Mouse (Mus musculus) stomach, embryonic 16.5 days (tissue): ENCODE measurements around the gene Tspan2. TPM values are rescaled to one million over a fixed set of nuclear protein-coding genes. Genes with fewer than 3 reads are reported as not detected.

ENCODE experiments used
- ATAC-seq: fragments of 200-750 bp; cut with Nextera tagmentation; 2 replicates; pipeline ENCODE4 v1.8.0; 2017; ENCODE audit warnings: moderate number of reproducible peaks, moderate TSS enrichment; ENCODE audit not compliant: insufficient read depth, low FRiP score
- H3K27ac ChIP-seq: fragments of 300-500 bp; sonication (generic); 2 replicates; pipeline ENCODE4 v1.5.1; 2014; ENCODE audit warnings: low read length
- H3K27me3 ChIP-seq: fragments of 300-500 bp; sonication (generic); 2 replicates; pipeline ENCODE4 v1.6.1; 2014; ENCODE audit warnings: low read length, control low read depth, mixed read lengths; ENCODE audit not compliant: control insufficient read depth, insufficient read depth
- H3K36me3 ChIP-seq: fragments of 300-500 bp; sonication (generic); 2 replicates; pipeline ENCODE4 v1.6.1; 2014; ENCODE audit warnings: low read length; ENCODE audit not compliant: control insufficient read depth, insufficient read depth
- H3K4me1 ChIP-seq: fragments of 300-500 bp; sonication (generic); 2 replicates; pipeline ENCODE4 v1.6.1; 2014; ENCODE audit warnings: low read length, control low read depth, mixed read lengths; ENCODE audit not compliant: control insufficient read depth, insufficient read depth
- H3K4me2 ChIP-seq: fragments of 300-500 bp; sonication (generic); 2 replicates; pipeline ENCODE4 v1.6.1; 2014; ENCODE audit warnings: low read depth, low read length, mixed read lengths
- H3K4me3 ChIP-seq: fragments of 300-500 bp; sonication (generic); replicated peaks from 2 replicates; pipeline ENCODE4 v1.5.1; 2014; ENCODE audit warnings: mild to moderate bottlenecking, low read length
- H3K9ac ChIP-seq: fragments of 300-500 bp; sonication (generic); 2 replicates; pipeline ENCODE4 v1.6.1; 2014; ENCODE audit warnings: low read length
- H3K9me3 ChIP-seq: fragments of 300-500 bp; sonication (generic); replicated peaks from 2 replicates; pipeline ENCODE4 v1.6.1; 2016; ENCODE audit warnings: low read length, control low read depth; ENCODE audit not compliant: control insufficient read depth
- WGBS: fragments of 180-500 bp; shearing (Covaris S2); extraction: QIAGEN DNeasy Blood & Tissue Kit; methylation state at CpG from one replicate; pipeline ENCODE4 v1.1.7; 2014; 5-methylcytosine and 5-hydroxymethylcytosine counted together
- polyA plus RNA-seq: library from polyadenylated mRNA; unstranded; fragments of >200 nt; fragmentation: Nextera tagmentation; extraction: Ambion mirVana; gene quantifications from 2 replicates; pipeline ENCODE4 v1.2.1, GENCODE M21; 2015

The Tspan2 gene
- polyA plus RNA-seq, 1 experiment from 2014 or later: 26.3 TPM

GRCm38 (mm10) chr3:102782618-102783017 is 48.3 kb downstream of the Tspan2 start, which contains the start of gene Tshb:
TSS of gene Tshb (minus strand) at chr3:102782718.
- H3K4me1 ChIP-seq: no peaks in the 10 kb centered on the region
- H3K27me3 ChIP-seq: no peaks in the 10 kb centered on the region
- no peaks in the 10 kb centered on the region for H3K36me3 ChIP-seq
- WGBS: 72% methylated on average over 2 of the region's 2 CpGs
- no peak within 1 kb of the TSS for H3K4me3 ChIP-seq
- H3K27ac ChIP-seq: no peak within 1 kb of the TSS
- no peak for ATAC-seq
- H3K9ac ChIP-seq: no peak within 1 kb of the TSS
- no peak within 1 kb of the TSS for H3K4me2 ChIP-seq
- H3K9me3 ChIP-seq: no peaks in the 10 kb centered on the region

- WGBS: 45% methylated on average over 4 of the region's 4 CpGs
Measured at GRCm38 (mm10) chr3:102787369-102787768, 53.0 kb downstream of the Tspan2 start.

GRCm38 (mm10) chr3:102803937-102804336 is 69.6 kb downstream of the Tspan2 start:
- Histone ChIP-seq H3K36me3 (no peaks in the 10 kb centered on the region), H3K27me3 (no peaks in the 10 kb centered on the region), H3K27ac (no peak overlapping the region), H3K4me3 (no peak overlapping the region), H3K4me2 (no peak overlapping the region), H3K9ac (no peak overlapping the region), H3K4me1 (no peaks in the 10 kb centered on the region), H3K9me3 (no peaks in the 10 kb centered on the region)
- ATAC-seq: no peak
- 0% methylated on average over 3 of the region's 3 CpGs for WGBS

More at GRCm38 (mm10) chr3:102787369-102787768, 53.0 kb downstream of the Tspan2 start:
- H3K27me3 ChIP-seq: no peaks in the 10 kb centered on the region
- no peaks in the 10 kb centered on the region for H3K4me1 ChIP-seq
- no peaks in the 10 kb centered on the region for H3K36me3 ChIP-seq
- no peak overlapping the region for H3K9ac ChIP-seq
- ATAC-seq: no peak
- no peaks in the 10 kb centered on the region for H3K9me3 ChIP-seq
- H3K27ac ChIP-seq: no peak overlapping the region
- no peak overlapping the region for H3K4me3 ChIP-seq
- H3K4me2 ChIP-seq: no peak overlapping the region

GRCm38 (mm10) chr3:102842386-102842785 is 108.1 kb downstream of the Tspan2 start:
- 39% methylated on average over 1 of the region's 1 CpGs for WGBS
- Histone ChIP-seq H3K4me2 (no peak overlapping the region), H3K27ac (no peak overlapping the region), H3K9me3 (no peaks in the 10 kb centered on the region), H3K4me3 (no peak overlapping the region), H3K27me3 (no peaks in the 10 kb centered on the region), H3K36me3 (no peaks in the 10 kb centered on the region), H3K4me1 (no peaks in the 10 kb centered on the region), H3K9ac (no peak overlapping the region)
- no peak for ATAC-seq

GRCm38 (mm10) chr3:102848661-102849060 is 114.3 kb downstream of the Tspan2 start:
- Histone ChIP-seq H3K4me1 (no peaks in the 10 kb centered on the region), H3K36me3 (no peaks in the 10 kb centered on the region), H3K9me3 (no peaks in the 10 kb centered on the region), H3K9ac (no peak overlapping the region), H3K4me2 (no peak overlapping the region), H3K27ac (no peak overlapping the region), H3K27me3 (no peaks in the 10 kb centered on the region), H3K4me3 (no peak overlapping the region)
- no peak for ATAC-seq

Other genes with a start within 250 kb of the Tspan2 start
- 0.09 and 0.16 TPM in 2 replicates for gene Tshb, start 48.2 kb downstream of the Tspan2 start, polyA plus RNA-seq
- not detected in 2 replicates for gene Sycp1, start 201.6 kb downstream of the Tspan2 start, polyA plus RNA-seq
- 0.10 TPM in 2 replicates for gene Nr1h5, start 229.6 kb downstream of the Tspan2 start, polyA plus RNA-seq